ENCODE assay signal across 10 mouse cellular contexts in the genomic region with DNA sequence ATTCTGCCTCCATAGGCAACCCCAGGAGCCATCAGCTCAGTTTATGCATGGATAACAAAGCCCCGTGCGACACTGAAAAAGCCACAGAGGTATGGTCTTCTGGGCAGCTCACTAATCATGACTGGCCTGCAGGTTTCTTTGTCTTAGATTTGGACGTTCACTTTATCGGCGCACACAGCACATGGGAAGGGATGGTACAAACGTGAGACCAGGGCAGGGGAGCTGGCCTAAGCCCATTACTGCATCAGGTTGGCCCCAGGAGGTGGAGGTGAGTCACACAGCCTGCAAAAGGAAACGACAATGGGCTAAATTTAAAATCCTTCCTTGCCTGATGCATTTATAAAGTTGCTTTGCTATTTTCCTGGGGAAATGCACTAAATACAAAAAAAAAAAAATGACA. TPM values are rescaled to one million over a fixed set of nuclear protein-coding genes. Genes with fewer than 3 reads are reported as not detected.
"Had no signal": no experiment of that assay in that cellular context is flagged by ENCODE, and none has a peak within 500 bp of the region (broad histone marks: within the 10 kb centered on the region; RNA-seq: fewer than 3 reads in every experiment).

No protein-coding gene starts in this region.

- DNase-seq: kidney, postnatal 25 days; layer of hippocampus, adult 9-11 months; left cerebral cortex, postnatal 4 days; lung, adult 18-20 months; lung, postnatal 10 days; lung, postnatal 36 days; midbrain, embryonic 14.5 days; thymus, adult 2 months; thymus, postnatal 25 days had no signal

RNA-seq across cellular contexts. Expression of gene Cfap74, which starts 7.9 kb away (rescaled TPM):
- total RNA-seq: megakaryocyte-erythroid progenitor cell, adult 5-6 weeks had no signal

RNA-seq across cellular contexts. Expression of gene Prkcz, which starts 40.0 kb away (rescaled TPM):
- total RNA-seq: megakaryocyte-erythroid progenitor cell, adult 5-6 weeks had no signal
